Mouse (Mus musculus) forebrain, embryonic 13.5 days (tissue): ENCODE measurements around the gene Itsn1. TPM values are rescaled to one million over a fixed set of nuclear protein-coding genes. Genes with fewer than 3 reads are reported as not detected.

Experiments used
- ATAC-seq: fragments of 200-750 bp; cut with Nextera tagmentation; 2 replicates; pipeline ENCODE4 v1.8.0; 2017
- H3K27ac ChIP-seq: fragments of 300-500 bp; sonication (generic); 2 replicates; pipeline ENCODE4 v1.5.1; 2015; ENCODE audit warnings: inconsistent platforms, mild to moderate bottlenecking, moderate library complexity
- H3K27me3 ChIP-seq: fragments of 300-500 bp; sonication (generic); 2 replicates; pipeline ENCODE4 v1.6.1; 2015; ENCODE audit warnings: mild to moderate bottlenecking, inconsistent platforms
- H3K36me3 ChIP-seq: fragments of 300-500 bp; sonication (generic); 2 replicates; pipeline ENCODE4 v1.6.1; 2015; ENCODE audit warnings: mild to moderate bottlenecking, inconsistent platforms; ENCODE audit not compliant: poor library complexity, severe bottlenecking
- H3K4me1 ChIP-seq: fragments of 300-500 bp; sonication (generic); 2 replicates; pipeline ENCODE4 v1.6.1; 2015; ENCODE audit warnings: inconsistent platforms
- H3K4me2 ChIP-seq: fragments of 300-500 bp; sonication (generic); 2 replicates; pipeline ENCODE4 v1.6.1; 2015; ENCODE audit warnings: inconsistent platforms, mild to moderate bottlenecking, moderate library complexity
- H3K4me3 ChIP-seq: fragments of 300-500 bp; sonication (generic); 2 replicates; pipeline ENCODE4 v1.5.1; 2015; ENCODE audit warnings: mild to moderate bottlenecking, inconsistent platforms
- H3K9ac ChIP-seq: fragments of 300-500 bp; sonication (generic); 2 replicates; pipeline ENCODE4 v1.6.1; 2015; ENCODE audit warnings: mild to moderate bottlenecking, inconsistent platforms
- H3K9me3 ChIP-seq: fragments of 300-500 bp; sonication (generic); replicated peaks from 2 replicates; pipeline ENCODE4 v1.6.1; 2016; ENCODE audit warnings: inconsistent platforms
- WGBS: fragments of 180-500 bp; shearing (Covaris S2); methylation state at CpG from one replicate; pipeline ENCODE4 v1.1.7; 2015; 5-methylcytosine and 5-hydroxymethylcytosine counted together
- polyA plus RNA-seq: library from polyadenylated mRNA; unstranded; fragments of >200 nt; fragmentation: Nextera tagmentation; extraction: Ambion mirVana; gene quantifications from 2 replicates; pipeline ENCODE4 v1.2.1, GENCODE M21; 2015

The Itsn1 gene
- polyA plus RNA-seq, 1 experiment from 2014 or later: 53.3 TPM

- ATAC-seq: no peak
Observed at GRCm38 (mm10) chr16:91859958-91860357, 130.9 kb downstream of the Itsn1 start.

GRCm38 (mm10) chr16:91860471-91861125, 131.5 kb downstream of the Itsn1 start:
- Histone ChIP-seq H3K9me3 (no peaks in the 10 kb centered on the region), H3K4me2 (no peak overlapping the region), H3K27me3 (no peaks in the 10 kb centered on the region), H3K4me1 (no peaks in the 10 kb centered on the region), H3K27ac (no peak overlapping the region), H3K4me3 (no peak overlapping the region), H3K36me3 (peaks cover 70% of the 10 kb centered on the region), H3K9ac (no peak overlapping the region)
- WGBS: 78% methylated on average over 14 of the region's 14 CpGs
- no peak; the same call in 1 of the 2 replicates for ATAC-seq

More at GRCm38 (mm10) chr16:91859958-91860357, 130.9 kb downstream of the Itsn1 start:
- H3K9ac ChIP-seq: no peak overlapping the region
- no peaks in the 10 kb centered on the region for H3K27me3 ChIP-seq
- H3K27ac ChIP-seq: no peak overlapping the region
- H3K4me3 ChIP-seq: no peak overlapping the region
- 88% methylated on average over 8 of the region's 8 CpGs for WGBS
- no peak overlapping the region for H3K4me2 ChIP-seq
- H3K36me3 ChIP-seq: peaks cover 69% of the 10 kb centered on the region
- no peaks in the 10 kb centered on the region for H3K9me3 ChIP-seq
- no peaks in the 10 kb centered on the region for H3K4me1 ChIP-seq

GRCm38 (mm10) chr16:91861784-91862371, 132.8 kb downstream of the Itsn1 start:
- WGBS: 82% methylated on average over 6 of the region's 6 CpGs
- no peaks in the 10 kb centered on the region for H3K4me1 ChIP-seq
- H3K36me3 ChIP-seq: peaks cover 69% of the 10 kb centered on the region
- no peak overlapping the region for H3K9ac ChIP-seq
- H3K4me3 ChIP-seq: no peak overlapping the region
- no peak for ATAC-seq
- no peak overlapping the region for H3K4me2 ChIP-seq
- H3K9me3 ChIP-seq: no peaks in the 10 kb centered on the region
- no peaks in the 10 kb centered on the region for H3K27me3 ChIP-seq
- H3K27ac ChIP-seq: no peak overlapping the region

GRCm38 (mm10) chr16:91862836-91863235, 133.8 kb downstream of the Itsn1 start:
- ATAC-seq: no peak
- WGBS: 80% methylated on average over 7 of the region's 7 CpGs
- H3K27ac ChIP-seq: no peak overlapping the region
- no peak overlapping the region for H3K9ac ChIP-seq
- peaks cover 4% of the 10 kb centered on the region; the same call in 1 of the 2 replicates for H3K4me1 ChIP-seq
- peaks cover 69% of the 10 kb centered on the region for H3K36me3 ChIP-seq
- H3K4me2 ChIP-seq: no peak overlapping the region
- H3K27me3 ChIP-seq: no peaks in the 10 kb centered on the region
- no peak overlapping the region for H3K4me3 ChIP-seq
- H3K9me3 ChIP-seq: no peaks in the 10 kb centered on the region

GRCm38 (mm10) chr16:91864646-91865332, 135.7 kb downstream of the Itsn1 start:
- Histone ChIP-seq H3K27me3 (no peaks in the 10 kb centered on the region), H3K9me3 (no peaks in the 10 kb centered on the region), H3K4me3 (no peak overlapping the region), H3K4me1 (peaks cover 4% of the 10 kb centered on the region; the same call in 1 of the 2 replicates), H3K9ac (no peak overlapping the region), H3K4me2 (no peak overlapping the region), H3K27ac (0 out of 2 replicates have a peak overlapping the region, but pooled peaks have one; percentile 3), H3K36me3 (peaks cover 82% of the 10 kb centered on the region)
- ATAC-seq: no peak
- 78% methylated on average over 10 of the region's 10 CpGs for WGBS

GRCm38 (mm10) chr16:91865570-91866257, 136.6 kb downstream of the Itsn1 start:
- peaks cover 4% of the 10 kb centered on the region; the same call in 1 of the 2 replicates for H3K4me1 ChIP-seq
- ATAC-seq: no peak
- H3K27ac ChIP-seq: 0 out of 2 replicates have a peak overlapping the region, but pooled peaks have one; percentile 6
- no peak overlapping the region for H3K4me2 ChIP-seq
- WGBS: 85% methylated on average over 7 of the region's 7 CpGs
- H3K4me3 ChIP-seq: no peak overlapping the region
- H3K9ac ChIP-seq: no peak overlapping the region
- no peaks in the 10 kb centered on the region for H3K9me3 ChIP-seq
- no peaks in the 10 kb centered on the region for H3K27me3 ChIP-seq
- H3K36me3 ChIP-seq: peaks cover 91% of the 10 kb centered on the region

GRCm38 (mm10) chr16:91866258-91866634, 137.2 kb downstream of the Itsn1 start:
- peaks cover 4% of the 10 kb centered on the region; the same call in 1 of the 2 replicates for H3K4me1 ChIP-seq
- H3K36me3 ChIP-seq: peaks cover 94% of the 10 kb centered on the region
- H3K27ac ChIP-seq: no peak overlapping the region
- no peaks in the 10 kb centered on the region for H3K9me3 ChIP-seq
- H3K27me3 ChIP-seq: no peaks in the 10 kb centered on the region
- H3K9ac ChIP-seq: no peak overlapping the region
- no peak overlapping the region for H3K4me3 ChIP-seq
- WGBS: 81% methylated on average over 5 of the region's 5 CpGs
- H3K4me2 ChIP-seq: no peak overlapping the region
- ATAC-seq: no peak

- Histone ChIP-seq H3K4me2 (no peak overlapping the region), H3K4me3 (no peak overlapping the region), H3K27me3 (no peaks in the 10 kb centered on the region), H3K36me3 (peaks cover 97% of the 10 kb centered on the region), H3K4me1 (peaks cover 4% of the 10 kb centered on the region; the same call in 1 of the 2 replicates), H3K27ac (peak overlapping the region; percentile 14), H3K9me3 (no peaks in the 10 kb centered on the region), H3K9ac (no peak overlapping the region)
- 0 out of 2 replicates have a peak, but pooled peaks have one; percentile 25 for ATAC-seq
- WGBS: 73% methylated on average over 8 of the region's 8 CpGs
Observed at GRCm38 (mm10) chr16:91867672-91868071, 138.6 kb downstream of the Itsn1 start.

- H3K27me3 ChIP-seq: no peaks in the 10 kb centered on the region
- H3K4me1 ChIP-seq: peaks cover 4% of the 10 kb centered on the region; the same call in 1 of the 2 replicates
- no peak for ATAC-seq
- H3K9ac ChIP-seq: no peak overlapping the region
- no peak overlapping the region for H3K27ac ChIP-seq
- peaks cover 84% of the 10 kb centered on the region for H3K36me3 ChIP-seq
- 92% methylated on average over 28 of the region's 28 CpGs for WGBS
- H3K4me3 ChIP-seq: no peak overlapping the region
- no peaks in the 10 kb centered on the region for H3K9me3 ChIP-seq
- no peak overlapping the region for H3K4me2 ChIP-seq
Observed at GRCm38 (mm10) chr16:91868943-91869911, 140.1 kb downstream of the Itsn1 start.

- WGBS: 94% methylated on average over 6 of the region's 6 CpGs
- H3K36me3 ChIP-seq: peaks cover 75% of the 10 kb centered on the region
Observed at GRCm38 (mm10) chr16:91870158-91870582, 141.1 kb downstream of the Itsn1 start.

GRCm38 (mm10) chr16:91871188-91871587, 142.1 kb downstream of the Itsn1 start:
- no peak for ATAC-seq
- Histone ChIP-seq H3K4me2 (no peak overlapping the region), H3K4me1 (peaks cover 4% of the 10 kb centered on the region; the same call in 1 of the 2 replicates), H3K9me3 (no peaks in the 10 kb centered on the region), H3K9ac (no peak overlapping the region), H3K27ac (no peak overlapping the region), H3K4me3 (no peak overlapping the region), H3K27me3 (no peaks in the 10 kb centered on the region), H3K36me3 (peaks cover 65% of the 10 kb centered on the region)
- WGBS: 96% methylated on average over 6 of the region's 6 CpGs

More at GRCm38 (mm10) chr16:91870158-91870582, 141.1 kb downstream of the Itsn1 start:
- H3K4me3 ChIP-seq: no peak overlapping the region
- no peak for ATAC-seq
- H3K9ac ChIP-seq: no peak overlapping the region
- H3K27me3 ChIP-seq: no peaks in the 10 kb centered on the region
- H3K27ac ChIP-seq: no peak overlapping the region
- H3K4me2 ChIP-seq: no peak overlapping the region
- peaks cover 4% of the 10 kb centered on the region; the same call in 1 of the 2 replicates for H3K4me1 ChIP-seq
- H3K9me3 ChIP-seq: no peaks in the 10 kb centered on the region
